Mouse (Mus musculus) midbrain, embryonic 13.5 days (tissue): Measurements from ENCODE around the gene Mapk14. TPM values are rescaled to one million over a fixed set of nuclear protein-coding genes. Genes with fewer than 3 reads are reported as not detected.
"Not testable (repeated sequence)": the region's sequence is repeated elsewhere in the genome, so short reads cannot be mapped to it uniquely, and the experiment has no call there.

ENCODE experiments used
- ATAC-seq: fragments of 200-750 bp; cut with Nextera tagmentation; 2 replicates; pipeline ENCODE4 v1.8.0; 2017; ENCODE audit warnings: mild to moderate bottlenecking, moderate TSS enrichment, moderate library complexity
- H3K27ac ChIP-seq: fragments of 300-500 bp; sonication (generic); 2 replicates; pipeline ENCODE4 v1.5.1; 2015; ENCODE audit warnings: inconsistent platforms, mild to moderate bottlenecking, moderate library complexity
- H3K27me3 ChIP-seq: fragments of 300-500 bp; sonication (generic); 2 replicates; pipeline ENCODE4 v1.6.1; 2015; ENCODE audit warnings: mild to moderate bottlenecking, inconsistent platforms
- H3K36me3 ChIP-seq: fragments of 300-500 bp; sonication (generic); 2 replicates; pipeline ENCODE4 v1.6.1; 2015; ENCODE audit warnings: mild to moderate bottlenecking, inconsistent platforms
- H3K4me1 ChIP-seq: fragments of 300-500 bp; sonication (generic); replicated peaks from 2 replicates; pipeline ENCODE4 v1.6.1; 2015; ENCODE audit warnings: inconsistent platforms
- H3K4me2 ChIP-seq: fragments of 300-500 bp; sonication (generic); replicated peaks from 2 replicates; pipeline ENCODE4 v1.6.1; 2015; ENCODE audit warnings: moderate library complexity, mild to moderate bottlenecking, inconsistent platforms
- H3K4me3 ChIP-seq: fragments of 300-500 bp; sonication (generic); replicated peaks from 2 replicates; pipeline ENCODE4 v1.5.1; 2015; ENCODE audit warnings: mild to moderate bottlenecking, inconsistent platforms
- H3K9ac ChIP-seq: fragments of 300-500 bp; sonication (generic); replicated peaks from 2 replicates; pipeline ENCODE4 v1.6.1; 2015; ENCODE audit warnings: mild to moderate bottlenecking, inconsistent platforms
- H3K9me3 ChIP-seq: fragments of 300-500 bp; sonication (generic); 2 replicates; pipeline ENCODE4 v1.6.1; 2016; ENCODE audit warnings: mild to moderate bottlenecking, inconsistent platforms
- WGBS: fragments of 180-500 bp; shearing (Covaris S2); methylation state at CpG from one replicate; pipeline ENCODE4 v1.1.7; 2015; 5-methylcytosine and 5-hydroxymethylcytosine counted together
- polyA plus RNA-seq: library from polyadenylated mRNA; unstranded; fragments of >200 nt; fragmentation: Nextera tagmentation; extraction: Ambion mirVana; gene quantifications from 2 replicates; pipeline ENCODE4 v1.2.1, GENCODE M21; 2015

Gene Mapk14
- polyA plus RNA-seq, 1 experiment from 2014 or later, result 27.0 TPM

GRCm38 (mm10) chr17:28750580-28750979 is 59.5 kb downstream of the Mapk14 start:
- no peak for ATAC-seq
- no peak overlapping the region for H3K9ac ChIP-seq
- H3K27me3 ChIP-seq, result no peaks in the 10 kb centered on the region
- 93% methylated on average over 6 of the region's 6 CpGs for WGBS
- no peak overlapping the region for H3K27ac ChIP-seq
- no peak overlapping the region for H3K4me2 ChIP-seq
- H3K9me3 ChIP-seq, result no peaks in the 10 kb centered on the region
- H3K4me3 ChIP-seq, result no peak overlapping the region
- no peaks in the 10 kb centered on the region for H3K4me1 ChIP-seq
- H3K36me3 ChIP-seq, result peaks cover 34% of the 10 kb centered on the region

GRCm38 (mm10) chr17:28756447-28756846 is 65.3 kb downstream of the Mapk14 start:
- H3K27me3 ChIP-seq, result no peaks in the 10 kb centered on the region
- H3K9ac ChIP-seq, result no peak overlapping the region
- no peaks in the 10 kb centered on the region for H3K9me3 ChIP-seq
- WGBS, result 74% methylated on average over 5 of the region's 5 CpGs
- H3K4me3 ChIP-seq, result no peak overlapping the region
- H3K36me3 ChIP-seq, result no peaks in the 10 kb centered on the region
- H3K27ac ChIP-seq, result no peak overlapping the region
- ATAC-seq, result no peak
- no peak overlapping the region for H3K4me2 ChIP-seq
- no peaks in the 10 kb centered on the region for H3K4me1 ChIP-seq

- H3K9ac ChIP-seq, result no peak overlapping the region
- H3K4me3 ChIP-seq, result no peak overlapping the region
- H3K27me3 ChIP-seq, result no peaks in the 10 kb centered on the region
- no peak overlapping the region for H3K4me2 ChIP-seq
- no peak for ATAC-seq
- no peaks in the 10 kb centered on the region for H3K9me3 ChIP-seq
- H3K4me1 ChIP-seq, result no peaks in the 10 kb centered on the region
- 77% methylated on average over 2 of the region's 2 CpGs for WGBS
- H3K27ac ChIP-seq, result no peak overlapping the region
- H3K36me3 ChIP-seq, result no peaks in the 10 kb centered on the region
Observed at GRCm38 (mm10) chr17:28757470-28757869, 66.3 kb downstream of the Mapk14 start.

GRCm38 (mm10) chr17:28760736-28761312 is 69.7 kb downstream of the Mapk14 start:
- no peak for ATAC-seq
- Histone ChIP-seq H3K36me3 (no peaks in the 10 kb centered on the region), H3K9me3 (no peaks in the 10 kb centered on the region), H3K4me2 (no peak overlapping the region), H3K27me3 (no peaks in the 10 kb centered on the region), H3K4me1 (no peaks in the 10 kb centered on the region), H3K27ac (no peak overlapping the region), H3K4me3 (no peak overlapping the region), H3K9ac (no peak overlapping the region)
- 78% methylated on average over 8 of the region's 8 CpGs for WGBS

GRCm38 (mm10) chr17:28761871-28762270 is 70.7 kb downstream of the Mapk14 start:
- WGBS, result 10% methylated on average over 3 of the region's 3 CpGs
- no peaks in the 10 kb centered on the region for H3K9me3 ChIP-seq
- H3K36me3 ChIP-seq, result no peaks in the 10 kb centered on the region
- no peaks in the 10 kb centered on the region for H3K4me1 ChIP-seq
- H3K4me2 ChIP-seq, result no peak overlapping the region
- no peaks in the 10 kb centered on the region for H3K27me3 ChIP-seq
- no peak for ATAC-seq
- no peak overlapping the region for H3K4me3 ChIP-seq
- no peak overlapping the region for H3K27ac ChIP-seq
- no peak overlapping the region for H3K9ac ChIP-seq

- no peak overlapping the region for H3K27ac ChIP-seq
Observed at GRCm38 (mm10) chr17:28766203-28766602, 75.1 kb downstream of the Mapk14 start.

GRCm38 (mm10) chr17:28766781-28767515 is 75.8 kb downstream of the Mapk14 start:
- 73% methylated on average over 11 of the region's 11 CpGs for WGBS
- H3K9me3 ChIP-seq, result no peaks in the 10 kb centered on the region
- H3K27me3 ChIP-seq, result peaks cover 39% of the 10 kb centered on the region
- no peak overlapping the region for H3K27ac ChIP-seq
- H3K36me3 ChIP-seq, result no peaks in the 10 kb centered on the region
- no peak for ATAC-seq
- H3K4me1 ChIP-seq, result peaks cover 15% of the 10 kb centered on the region
- H3K9ac ChIP-seq, result no peak overlapping the region
- no peak overlapping the region for H3K4me2 ChIP-seq
- no peak overlapping the region for H3K4me3 ChIP-seq

More at GRCm38 (mm10) chr17:28766203-28766602, 75.1 kb downstream of the Mapk14 start:
- no peaks in the 10 kb centered on the region for H3K36me3 ChIP-seq
- 71% methylated on average over 3 of the region's 3 CpGs for WGBS
- H3K4me1 ChIP-seq, result peaks cover 15% of the 10 kb centered on the region
- H3K4me3 ChIP-seq, result no peak overlapping the region
- no peak for ATAC-seq
- no peaks in the 10 kb centered on the region for H3K9me3 ChIP-seq
- peaks cover 34% of the 10 kb centered on the region for H3K27me3 ChIP-seq
- H3K4me2 ChIP-seq, result no peak overlapping the region
- no peak overlapping the region for H3K9ac ChIP-seq

- Histone ChIP-seq H3K9ac (peak within 1 kb of the TSS; percentile 58), H3K36me3 (no peaks in the 10 kb centered on the region), H3K27ac (no peak within 1 kb of the TSS), H3K9me3 (no peaks in the 10 kb centered on the region), H3K27me3 (peaks cover 39% of the 10 kb centered on the region), H3K4me2 (peak within 1 kb of the TSS; percentile 65), H3K4me1 (peaks cover 15% of the 10 kb centered on the region), H3K4me3 (peak within 1 kb of the TSS; percentile 38)
- ATAC-seq, result 0 out of 2 replicates have a peak, but pooled peaks have one; percentile 40
- 1% methylated on average over 58 of the region's 58 CpGs for WGBS
Observed at GRCm38 (mm10) chr17:28769121-28769874, 78.2 kb downstream of the Mapk14 start, which contains the start of gene Mapk13. Gene Mapk13, plus strand, starts transcription at chr17:28769297.

GRCm38 (mm10) chr17:28769875-28770421 is 78.8 kb downstream of the Mapk14 start:
- H3K27me3 ChIP-seq, result peaks cover 39% of the 10 kb centered on the region
- 5% methylated on average over 24 of the region's 24 CpGs for WGBS
- peak overlapping the region; percentile 58 for H3K9ac ChIP-seq

GRCm38 (mm10) chr17:28771289-28771688 is 80.2 kb downstream of the Mapk14 start:
- no peak overlapping the region for H3K4me3 ChIP-seq
- no peak overlapping the region for H3K27ac ChIP-seq
- H3K9ac ChIP-seq, result no peak overlapping the region
- H3K27me3 ChIP-seq, result peaks cover 39% of the 10 kb centered on the region
- no peak overlapping the region for H3K4me2 ChIP-seq
- no peak for ATAC-seq
- H3K4me1 ChIP-seq, result peaks cover 15% of the 10 kb centered on the region
- H3K36me3 ChIP-seq, result no peaks in the 10 kb centered on the region
- H3K9me3 ChIP-seq, result no peaks in the 10 kb centered on the region
- WGBS, result 96% methylated on average over 5 of the region's 5 CpGs

More at GRCm38 (mm10) chr17:28769875-28770421, 78.8 kb downstream of the Mapk14 start:
- Histone ChIP-seq H3K4me2 (peak overlapping the region; percentile 65), H3K9me3 (no peaks in the 10 kb centered on the region), H3K4me1 (peaks cover 15% of the 10 kb centered on the region), H3K4me3 (peak overlapping the region; percentile 38), H3K27ac (no peak overlapping the region), H3K36me3 (no peaks in the 10 kb centered on the region)
- ATAC-seq, result no peak

- not testable (repeated sequence) for H3K4me2 ChIP-seq, H3K36me3 ChIP-seq, H3K9ac ChIP-seq, H3K27ac ChIP-seq, H3K9me3 ChIP-seq, ATAC-seq, H3K4me3 ChIP-seq
- WGBS, result 96% methylated on average over 9 of the region's 9 CpGs
- H3K4me1 ChIP-seq, result peaks cover 10% of the 10 kb centered on the region
- peaks cover 24% of the 10 kb centered on the region for H3K27me3 ChIP-seq
Observed at GRCm38 (mm10) chr17:28774303-28774702, 83.2 kb downstream of the Mapk14 start.

- no peak overlapping the region for H3K4me2 ChIP-seq
- peaks cover 16% of the 10 kb centered on the region for H3K27me3 ChIP-seq
- 80% methylated on average over 4 of the region's 4 CpGs for WGBS
- H3K4me3 ChIP-seq, result no peak overlapping the region
- H3K27ac ChIP-seq, result no peak overlapping the region
- no peak for ATAC-seq
- no peak overlapping the region for H3K9ac ChIP-seq
- H3K9me3 ChIP-seq, result no peaks in the 10 kb centered on the region
- peaks cover 2% of the 10 kb centered on the region for H3K4me1 ChIP-seq
- no peaks in the 10 kb centered on the region for H3K36me3 ChIP-seq
Observed at GRCm38 (mm10) chr17:28775161-28775560, 84.0 kb downstream of the Mapk14 start.
